Mouse (Mus musculus) lung, postnatal 36 days (tissue): ENCODE measurements around the gene Gm42669.
A peak's percentile ranks its signal among the peaks of the same experiment; 100 is the strongest.

ENCODE experiments used
- DNase-seq: peaks from one replicate; pipeline ENCODE4 v3.0.0; 2022; ENCODE audit warnings: mixed read lengths

Gene Gm42669

DNA sequence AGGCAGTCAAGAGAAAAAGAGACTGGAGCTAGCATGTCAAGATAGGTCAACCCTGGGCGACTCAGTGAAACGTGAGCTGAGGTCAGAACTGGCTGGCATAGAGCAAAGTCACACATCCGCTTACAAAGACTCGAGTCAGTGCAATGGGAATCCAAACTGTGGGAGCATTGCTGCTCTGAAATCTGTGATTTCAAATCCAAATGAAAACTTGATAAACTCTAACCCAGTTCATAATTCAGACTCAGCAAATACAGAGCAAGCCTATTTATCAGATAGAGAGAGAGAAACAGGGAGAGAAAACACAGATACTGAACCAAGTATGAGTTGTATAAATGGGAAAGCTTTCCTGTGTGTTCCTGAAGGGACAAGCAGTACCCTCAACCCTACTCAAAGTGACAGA, at the start of gene Gm42669:
Gm42669 (plus strand) TSS at position 301 of the 400 bp plus-strand sequence.
- DNase-seq: no peak

DNA sequence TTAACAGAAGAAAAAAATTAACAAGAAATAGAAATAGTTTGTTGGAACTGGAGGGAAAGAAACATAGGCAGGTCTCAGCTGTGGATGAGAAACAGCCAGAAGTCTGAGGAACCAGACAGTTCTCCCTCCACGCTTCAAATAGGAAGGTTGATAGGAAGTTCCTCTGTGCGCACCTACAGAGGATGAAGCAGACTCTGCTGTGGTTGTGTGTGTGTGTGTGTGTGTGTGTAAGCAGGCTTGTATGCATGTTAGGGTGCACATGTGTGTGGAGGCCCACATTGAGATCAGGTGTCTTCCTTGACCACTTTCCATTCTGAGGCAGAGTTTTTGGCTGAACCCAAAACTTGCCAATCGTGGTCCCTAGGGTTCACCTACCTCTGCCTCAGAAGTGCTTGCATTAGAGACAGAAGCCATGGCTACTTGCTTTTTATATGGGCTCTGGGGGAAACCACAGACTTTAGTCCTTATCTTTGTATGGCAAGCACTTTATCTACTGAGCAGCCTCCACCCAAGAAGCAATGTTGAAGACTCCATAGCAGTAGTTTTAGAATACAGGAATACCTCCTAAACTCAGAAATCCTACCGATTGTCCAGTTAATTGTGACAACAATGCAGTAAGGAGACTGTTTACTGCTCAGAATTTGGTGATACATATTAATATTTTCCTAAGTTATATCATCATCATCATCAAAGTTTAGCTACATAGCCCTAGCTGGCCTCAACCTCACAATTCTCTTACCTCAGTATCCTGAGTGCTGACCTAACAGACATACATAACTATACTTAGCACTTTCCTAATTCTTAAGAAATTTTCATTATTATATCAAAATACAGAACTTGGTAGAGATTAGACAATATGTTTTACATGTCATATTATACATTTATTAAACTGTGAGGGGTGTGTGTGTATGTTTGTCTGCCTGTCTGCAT, 45.0 kb upstream of the Gm42669 start:
- no peak for DNase-seq

DNA sequence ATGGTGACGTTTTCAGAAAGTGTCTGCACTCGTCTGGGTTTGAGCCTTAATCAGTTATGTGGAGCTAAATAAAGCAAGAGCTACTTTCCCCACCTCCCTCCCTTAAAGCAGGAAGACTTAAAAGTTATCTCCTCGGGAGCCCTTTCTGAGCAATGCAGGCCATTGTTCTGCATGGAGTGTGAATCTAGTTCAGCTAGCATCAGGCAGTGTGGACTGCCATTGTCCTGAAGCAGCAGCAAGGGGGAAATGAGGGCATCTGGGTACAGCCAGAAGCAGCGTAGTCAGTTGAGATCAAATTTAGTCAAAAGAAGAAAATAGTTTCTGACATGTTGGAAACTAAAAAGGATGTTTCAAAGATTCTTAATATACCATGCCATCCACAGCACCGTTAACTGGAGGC, 40.9 kb upstream of the Gm42669 start:
- DNase-seq: no peak

DNA sequence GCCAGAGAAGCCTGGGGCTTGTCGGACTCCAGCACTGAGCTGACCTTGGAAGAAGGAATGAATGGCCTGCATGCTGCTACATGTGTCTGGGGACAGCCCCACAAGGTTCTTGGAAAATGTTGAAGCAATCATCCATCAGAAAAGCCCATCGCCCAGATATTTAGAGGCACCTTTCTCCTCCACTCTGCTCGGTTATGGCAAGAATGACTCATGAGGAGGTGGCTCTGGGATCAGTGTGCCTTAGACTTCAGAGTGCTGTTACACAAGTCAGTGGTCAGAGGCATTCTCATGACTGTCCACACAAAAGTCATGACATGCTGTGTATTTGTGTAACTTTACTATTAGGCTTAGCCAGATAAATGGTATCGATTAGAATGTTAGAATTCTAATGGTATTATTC, 40.3 kb upstream of the Gm42669 start:
- no peak for DNase-seq

DNA sequence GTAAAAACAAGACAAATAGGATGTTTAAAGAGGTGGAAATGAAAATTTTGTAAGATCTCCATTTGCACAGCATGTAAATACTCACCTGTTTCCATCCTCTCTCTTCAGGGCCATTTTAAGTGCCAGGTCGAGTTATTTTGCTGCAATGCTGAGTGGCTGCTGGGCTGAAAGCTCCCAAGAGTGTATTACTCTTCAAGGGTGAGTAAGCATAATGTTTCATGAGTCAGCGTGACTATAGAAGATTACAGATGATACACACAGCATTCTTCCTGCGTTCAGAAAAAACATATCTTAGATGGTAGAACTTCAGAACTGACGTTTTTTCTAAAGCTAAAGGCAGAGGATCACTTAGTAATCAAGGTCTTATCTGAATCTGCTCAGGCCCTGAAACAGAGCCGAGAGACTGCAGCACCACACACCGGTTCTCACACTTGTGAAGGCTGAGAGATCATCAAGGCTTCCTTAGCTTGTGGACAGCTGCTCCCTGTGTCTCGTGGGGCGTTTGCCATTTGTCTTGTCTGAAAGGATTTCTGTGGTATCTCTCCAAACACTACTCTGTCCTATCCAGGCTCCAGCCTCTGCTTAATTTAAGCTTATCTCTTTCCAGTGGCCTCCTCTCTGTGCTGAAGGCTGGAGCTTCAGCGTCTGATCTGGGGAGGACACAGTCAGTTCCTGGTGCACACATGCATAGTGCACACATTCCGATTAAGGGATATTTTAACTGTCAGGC, 36.7 kb upstream of the Gm42669 start:
- no peak for DNase-seq

- DNase-seq: no peak
Observed at GRCm38 (mm10) chr5:107480194-107480593, 27.2 kb upstream of the Gm42669 start.

DNA sequence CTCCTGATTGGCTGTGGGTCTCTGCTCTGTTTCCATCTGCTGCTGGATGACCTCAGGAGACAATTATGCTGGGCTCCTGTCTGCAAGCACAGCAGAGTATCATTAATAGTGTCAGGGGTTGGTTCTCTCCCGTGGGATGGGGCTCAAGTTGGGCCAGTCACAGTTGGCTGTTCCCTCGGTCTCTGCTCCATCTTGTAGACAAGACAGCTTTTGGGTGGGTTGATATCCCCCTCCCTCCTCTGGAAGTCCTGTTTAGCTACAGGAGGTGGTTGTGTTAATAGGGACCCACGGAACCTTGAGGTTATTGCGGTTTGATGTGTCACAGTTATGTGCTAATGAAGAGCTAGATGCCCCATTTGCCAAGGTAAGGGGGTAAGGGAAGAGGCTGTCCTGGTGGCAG, 18.4 kb upstream of the Gm42669 start:
- no peak for DNase-seq

GRCm38 (mm10) chr5:107491036-107491435, 16.4 kb upstream of the Gm42669 start:
- peak; percentile 26 for DNase-seq

DNA sequence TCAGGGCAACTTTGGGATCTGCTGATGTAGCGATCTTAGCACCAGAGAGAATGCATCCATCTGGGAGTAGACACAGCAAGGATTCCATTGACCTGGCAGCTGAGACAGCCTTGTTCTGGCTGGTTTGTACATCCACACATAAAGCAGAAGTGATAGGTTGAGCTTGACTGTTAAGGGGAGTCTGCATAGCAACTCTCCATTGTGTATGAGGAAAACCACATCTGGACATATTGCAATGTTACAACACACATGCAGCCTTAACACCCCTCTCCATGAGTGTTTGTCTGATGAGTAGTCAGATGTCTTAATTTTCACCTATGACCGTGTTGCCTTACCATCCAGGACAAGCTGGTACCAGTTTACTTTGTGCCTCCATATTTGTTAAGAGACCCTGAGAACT, 14.9 kb upstream of the Gm42669 start:
- DNase-seq: no peak

GRCm38 (mm10) chr5:107494759-107495158, 12.7 kb upstream of the Gm42669 start:
- no peak for DNase-seq

GRCm38 (mm10) chr5:107496047-107496446, 11.4 kb upstream of the Gm42669 start:
- no peak for DNase-seq

DNA sequence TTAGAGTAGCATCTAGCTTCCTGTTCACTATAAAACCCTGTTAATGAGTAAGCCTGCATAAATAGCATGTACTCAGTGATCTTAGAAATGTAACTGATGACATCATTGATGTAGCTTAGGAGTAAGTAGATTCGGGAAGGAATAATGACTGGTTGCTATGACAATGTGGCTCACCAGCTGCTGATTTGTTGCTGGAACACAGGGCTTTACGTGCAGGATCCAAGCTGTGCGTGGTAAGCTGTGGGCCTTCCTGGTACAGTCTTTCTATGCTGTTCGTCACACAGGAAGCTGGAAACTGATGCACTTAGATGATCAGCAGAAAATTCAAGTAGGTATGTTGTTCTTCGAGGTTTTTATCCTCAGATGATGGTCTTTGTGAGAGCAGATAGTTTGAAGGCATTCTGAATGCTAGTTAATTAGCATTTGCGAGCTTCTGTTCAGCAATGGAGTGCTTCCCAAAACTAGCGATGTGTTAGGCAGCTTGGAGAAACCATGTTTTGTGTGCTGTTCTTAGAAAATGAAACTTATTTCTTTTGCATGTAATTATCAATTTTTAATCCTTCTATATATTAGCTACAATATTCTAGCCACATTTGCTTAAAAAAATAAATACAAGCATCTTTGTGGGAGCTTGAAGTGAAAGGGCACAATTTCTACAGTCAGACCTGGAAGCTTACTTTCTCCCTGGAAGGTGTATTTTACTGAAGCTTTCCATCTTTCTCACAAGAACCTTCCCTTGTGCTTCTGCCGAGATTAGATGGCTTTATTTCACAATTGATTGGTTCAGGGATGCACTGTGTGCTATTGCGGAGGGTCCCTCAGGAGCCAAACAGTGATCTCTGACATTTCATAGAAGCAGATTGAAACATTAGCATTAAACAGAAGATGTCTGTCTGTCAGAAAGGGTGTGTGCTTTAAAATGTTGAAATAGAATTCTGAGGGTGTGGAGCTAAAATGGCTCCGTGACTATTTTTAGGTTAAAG, 9.6 kb upstream of the Gm42669 start:
- no peak for DNase-seq

- DNase-seq: no peak
Observed at GRCm38 (mm10) chr5:107498806-107499310, 8.6 kb upstream of the Gm42669 start.

DNA sequence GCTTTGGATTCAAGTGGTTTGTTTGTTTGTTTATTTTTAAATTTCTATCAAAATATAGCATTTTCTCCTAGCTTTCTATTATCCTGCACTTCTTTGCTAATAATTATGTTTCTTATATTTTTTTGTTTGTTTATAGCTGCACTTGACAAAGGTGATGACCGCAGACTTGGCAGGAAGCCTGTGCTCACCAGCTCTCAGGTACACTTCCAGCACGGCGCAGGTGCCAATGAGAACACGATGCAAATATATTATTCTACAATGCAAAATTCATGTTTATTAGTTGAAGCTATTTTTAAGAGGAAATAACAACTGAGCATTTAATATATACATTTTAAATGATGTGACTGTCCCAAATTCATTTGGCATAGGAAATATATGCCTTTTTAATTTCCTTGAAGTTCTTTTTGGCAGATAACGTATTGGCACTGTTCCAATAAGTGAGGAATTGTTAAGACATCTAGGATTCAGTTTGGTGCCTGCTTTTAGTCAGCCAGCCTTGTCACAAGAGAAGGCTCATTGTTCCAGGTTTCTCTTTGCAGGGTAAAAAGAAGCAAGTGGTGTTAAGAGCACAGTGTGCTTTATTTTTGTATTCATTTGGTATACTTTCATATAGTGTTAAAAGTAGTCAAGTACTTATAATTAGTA, 7.4 kb upstream of the Gm42669 start:
- no peak for DNase-seq

DNA sequence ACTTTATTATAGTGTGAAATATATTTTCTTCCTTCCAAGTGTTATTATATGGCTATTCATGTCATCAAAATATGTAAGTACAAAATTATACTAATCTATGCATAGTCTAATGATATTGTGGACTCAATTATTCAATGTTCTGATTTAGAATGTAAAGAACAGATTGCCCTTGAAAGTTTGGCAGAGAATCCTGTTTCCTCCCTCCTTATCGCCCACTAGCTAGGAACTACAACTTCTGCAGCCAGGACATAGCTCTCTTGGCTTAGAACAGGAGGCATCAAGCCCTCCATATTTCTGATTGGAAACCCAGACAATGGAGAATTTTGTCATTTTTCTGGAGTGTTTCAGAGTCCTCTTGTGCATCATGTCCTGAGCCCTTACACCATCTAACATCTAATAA, 6.7 kb upstream of the Gm42669 start:
- no peak for DNase-seq

DNA sequence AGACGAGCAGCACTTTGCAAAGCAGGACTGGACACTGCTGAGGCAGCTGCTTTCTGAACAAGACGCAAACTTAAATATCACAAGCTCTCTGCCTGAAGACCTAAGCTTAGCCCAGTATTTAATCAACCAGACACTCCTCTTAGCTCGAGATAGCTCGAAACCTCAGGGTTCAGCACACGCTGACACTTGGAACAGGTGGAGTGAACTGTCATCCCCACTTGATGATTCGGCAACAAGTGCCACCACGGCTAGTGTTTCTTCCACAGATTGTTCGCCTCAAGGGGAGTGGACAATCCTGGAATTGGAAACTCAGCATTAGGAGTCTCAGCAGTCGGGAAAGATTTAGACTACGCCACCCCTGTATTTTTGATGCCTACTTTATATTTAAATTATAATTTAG, 3.1 kb downstream of the Gm42669 start:
- DNase-seq: no peak

DNA sequence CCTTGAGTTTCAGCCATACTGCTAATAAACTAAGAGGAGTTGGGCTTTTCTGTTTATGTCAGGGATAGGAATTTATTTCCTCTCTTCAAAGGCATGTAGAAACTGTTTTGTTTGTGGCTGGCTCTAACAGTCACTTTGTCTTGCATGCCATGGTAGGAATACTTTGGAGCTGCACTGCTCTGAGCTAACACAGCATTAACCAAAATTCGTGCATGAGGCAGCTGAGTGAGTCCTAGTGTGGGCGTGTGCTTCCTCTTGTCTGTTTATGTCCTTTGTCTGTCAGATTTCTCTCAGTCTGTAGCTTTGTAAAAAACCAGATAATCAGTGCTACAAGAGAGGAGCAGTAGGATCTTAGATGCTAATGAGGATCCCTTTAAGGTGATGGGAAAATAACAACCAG, 3.9 kb downstream of the Gm42669 start:
- no peak for DNase-seq

- peak; percentile 81 for DNase-seq
Observed at GRCm38 (mm10) chr5:107513583-107513982, 6.2 kb downstream of the Gm42669 start.

DNA sequence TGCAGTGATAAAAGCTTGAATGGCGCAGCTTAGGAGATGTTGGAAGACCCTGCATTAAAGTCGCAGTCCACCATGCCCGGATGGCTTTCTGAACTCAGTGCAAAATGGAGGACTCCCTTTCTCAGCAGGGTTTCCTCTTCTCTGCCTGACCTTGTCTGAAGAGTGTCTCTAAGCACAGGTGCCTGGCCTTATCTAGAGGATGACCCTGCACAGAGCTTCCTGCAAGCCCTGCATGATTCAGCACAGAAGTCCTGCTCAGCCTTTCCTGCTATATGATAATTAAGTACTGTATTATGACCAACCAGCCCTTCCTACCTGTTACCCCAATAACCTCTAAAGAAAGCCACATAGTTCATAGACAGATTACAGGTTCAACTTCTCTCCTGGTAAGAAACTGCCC, 8.0 kb downstream of the Gm42669 start:
- DNase-seq: no peak

- DNase-seq: no peak
Observed at GRCm38 (mm10) chr5:107516087-107516486, 8.7 kb downstream of the Gm42669 start.

DNA sequence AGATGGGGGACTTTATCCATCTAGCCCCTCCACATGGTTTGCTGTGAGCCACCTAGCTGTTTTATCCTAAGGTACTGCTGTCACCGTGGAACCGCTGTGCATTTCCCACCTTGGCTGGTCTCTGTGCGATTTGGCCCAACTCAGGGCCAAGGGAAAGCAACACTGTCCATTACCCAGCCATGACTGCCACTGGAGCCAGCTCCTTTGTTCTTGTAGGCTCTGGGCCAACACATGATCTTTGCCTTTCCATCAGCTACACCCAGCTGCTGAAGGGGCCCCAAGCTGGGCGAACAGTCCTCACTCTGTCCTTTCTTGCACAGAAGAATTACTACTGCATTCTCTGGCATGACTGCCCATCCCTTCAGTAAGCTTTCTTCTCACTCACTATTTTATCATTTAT, 11.2 kb downstream of the Gm42669 start:
- no peak for DNase-seq

DNA sequence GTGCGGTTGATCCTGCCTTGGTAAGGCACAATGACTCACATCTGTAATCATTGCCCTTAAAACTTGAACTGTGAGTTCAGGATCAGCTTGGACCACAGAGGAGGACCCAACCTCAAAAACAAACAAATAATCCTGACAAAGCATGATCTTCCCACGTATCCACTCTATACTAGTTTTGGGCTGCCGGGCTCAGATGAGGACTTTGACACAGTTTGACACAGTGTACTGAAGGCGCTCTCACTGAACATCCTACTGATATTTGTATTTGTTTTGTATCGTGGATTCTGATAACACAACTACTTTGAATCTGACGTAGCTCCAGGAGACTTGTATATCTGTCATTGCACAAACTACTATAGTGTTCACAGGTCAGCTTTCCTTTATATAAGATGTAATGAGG, 14.0 kb downstream of the Gm42669 start:
- no peak for DNase-seq
